Mouse (Mus musculus) Patski (cell line): Measurements from ENCODE around the gene Psg22. TPM values are rescaled to one million over a fixed set of nuclear protein-coding genes. Genes with fewer than 3 reads are reported as not detected.
"Not testable (repeated sequence)": the region's sequence is repeated elsewhere in the genome, so short reads cannot be mapped to it uniquely, and the experiment has no call there.

Experiments
- ATAC-seq: fragments of 100-300 bp; one replicate; pipeline ENCODE4 v1.8.0; 2021
- CTCF ChIA-PET: fragments of 350-600 bp; sonication (Branson Sonifier 250); formaldehyde crosslinking; loops from one replicate; lab custom pipeline; 2022; ENCODE audit warnings: inconsistent platforms; lab: Charles Lee
- POLR2A ChIA-PET: fragments of 350-600 bp; sonication (Branson Sonifier 250); formaldehyde crosslinking; loops from one replicate; lab custom pipeline; 2022; ENCODE audit warnings: antibody characterized with exemption, inconsistent platforms; lab: Charles Lee
- DNase-seq: peaks from one replicate; pipeline ENCODE4 v3.0.0-alpha.2; 2011; ENCODE audit warnings: low read depth, low spot score
- H3K27me3 ChIP-seq: fragments of 371-371 bp; one replicate; pipeline ENCODE4 v1.5.1; 2021
- CTCF ChIP-seq: fragments of 100-300 bp; IDR thresholded peaks from one replicate; pipeline ENCODE4 v1.5.1; 2021
- in situ Hi-C: fragments of 300-500 bp; cut with MboI; formaldehyde crosslinking; loops from 3 replicates; pipeline ENCODE4 v1.11.1; 2018; ENCODE audit warnings: low pct_unique_long_range_greater_than_20kb, mixed read lengths
- polyA plus RNA-seq: library from polyadenylated mRNA; unstranded; gene quantifications from one replicate; pipeline ENCODE4 v1.2.3, GENCODE M21; 2021

The Psg22 gene
- polyA plus RNA-seq, 1 experiment from 2014 or later, result not detected

DNA sequence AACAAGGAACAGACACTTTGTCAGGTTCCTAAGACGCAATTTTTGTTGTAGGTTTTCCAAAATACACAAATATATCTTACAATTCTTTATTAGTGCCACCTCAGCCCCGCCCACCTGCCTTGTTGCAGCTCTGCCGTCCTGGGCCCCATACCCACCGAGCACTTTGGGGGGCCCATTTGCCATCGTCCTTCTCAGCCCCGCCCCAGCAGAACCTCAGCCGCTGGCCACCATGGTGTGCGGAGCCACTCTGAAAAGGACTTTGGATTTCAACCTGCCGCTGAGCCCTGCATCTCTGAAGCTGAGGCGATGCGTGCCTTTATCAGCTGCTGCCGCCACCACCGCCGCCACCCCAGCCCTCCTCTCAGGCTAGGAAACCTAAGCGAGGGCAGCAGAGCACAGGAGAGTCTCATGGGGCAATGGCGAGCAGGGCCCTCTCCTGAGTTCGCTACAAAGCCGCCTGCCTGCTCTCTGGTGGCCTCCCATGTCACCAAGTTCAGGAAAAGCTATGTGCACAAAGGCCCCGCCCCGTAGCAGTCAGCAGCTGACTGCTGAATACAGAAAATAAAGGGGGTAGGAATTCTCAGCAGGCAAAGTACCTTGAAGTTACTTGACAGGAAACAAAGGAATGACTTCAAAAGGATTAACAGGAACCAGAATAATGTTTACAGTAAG, 28.4 kb downstream of the Psg22 start:
- in situ Hi-C loops, result loop anchor here (10.0 kb wide), 1 partner anchor 128 kb away; the partner anchor contains the start of gene Pglyrp1
- ChIA-PET POLR2A (no interaction called here), CTCF (no interaction called here)
- no peak for TF ChIP-seq CTCF
- ATAC-seq, result no peak
- no peak for DNase-seq
- H3K27me3 ChIP-seq, result peaks cover 9% of the 10 kb centered on the region

GRCm38 (mm10) chr7:18747420-18747819, 29.5 kb downstream of the Psg22 start:
- DNase-seq, POLR2A ChIA-PET, H3K27me3 ChIP-seq, ATAC-seq, CTCF ChIA-PET: not testable (repeated sequence)
- in situ Hi-C loops, result loop anchor here (10.0 kb wide), 1 partner anchor 127 kb away; the partner anchor contains the start of gene Pglyrp1

DNA sequence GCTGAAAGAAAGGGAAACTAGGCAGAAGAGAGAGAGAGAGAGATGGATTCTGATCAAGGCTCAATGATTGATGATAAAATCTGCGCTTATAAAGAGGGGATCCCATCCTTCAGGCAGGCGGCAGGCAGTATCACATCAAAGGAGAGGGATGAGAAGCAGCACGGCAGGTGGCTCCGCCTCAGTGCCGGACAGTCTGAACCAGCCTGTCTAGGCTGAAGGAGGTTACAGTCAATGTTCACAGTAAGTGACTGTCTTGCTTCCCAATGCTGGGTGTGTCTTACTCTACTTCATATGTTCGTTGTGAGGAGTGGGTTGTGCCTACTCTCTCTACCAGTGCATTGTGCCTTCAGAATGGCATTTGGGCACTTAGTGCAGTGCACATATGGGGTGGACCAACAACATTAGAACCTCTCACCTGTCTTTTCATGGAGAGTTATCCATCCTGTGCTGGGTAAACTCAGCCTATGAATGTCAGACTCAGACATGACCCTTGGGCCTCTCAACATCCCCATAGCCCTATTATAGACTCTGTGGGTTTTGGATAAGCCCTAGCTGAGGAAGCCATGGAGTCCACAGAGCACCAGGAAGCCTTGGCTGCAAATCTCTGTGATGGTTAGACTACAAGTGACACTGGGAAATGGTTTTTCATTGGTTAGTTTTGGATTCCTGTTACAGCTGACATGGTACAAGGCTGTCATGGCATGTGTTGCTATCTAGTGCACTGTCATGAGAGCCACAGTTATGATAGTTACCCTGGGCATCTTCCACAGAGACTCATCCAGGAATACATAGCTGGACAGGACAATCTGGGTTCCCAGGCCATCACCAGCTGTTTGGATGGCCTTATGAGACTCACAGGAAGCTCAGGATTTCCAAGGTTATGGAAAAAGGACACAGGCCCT, 31.4 kb downstream of the Psg22 start:
- in situ Hi-C loops, result loop anchor here (10.0 kb wide), 1 partner anchor 126 kb away; the partner anchor contains the start of gene Pglyrp1
- ATAC-seq (peak; percentile 17), DNase-seq (no peak)
- CTCF ChIA-PET, result interaction anchor here (1.3 to 2.0 kb wide), 3 partner anchors 119 to 135 kb away, joined by 3 to 7 read pairs (median 5); no protein-coding TSS in a partner anchor
- peaks cover 7% of the 10 kb centered on the region for H3K27me3 ChIP-seq
- no peak for TF ChIP-seq CTCF
- POLR2A ChIA-PET, result interaction anchor here (0.6 kb wide), 1 partner anchor 92 kb away, joined by 3 read pairs; no protein-coding TSS in a partner anchor

DNA sequence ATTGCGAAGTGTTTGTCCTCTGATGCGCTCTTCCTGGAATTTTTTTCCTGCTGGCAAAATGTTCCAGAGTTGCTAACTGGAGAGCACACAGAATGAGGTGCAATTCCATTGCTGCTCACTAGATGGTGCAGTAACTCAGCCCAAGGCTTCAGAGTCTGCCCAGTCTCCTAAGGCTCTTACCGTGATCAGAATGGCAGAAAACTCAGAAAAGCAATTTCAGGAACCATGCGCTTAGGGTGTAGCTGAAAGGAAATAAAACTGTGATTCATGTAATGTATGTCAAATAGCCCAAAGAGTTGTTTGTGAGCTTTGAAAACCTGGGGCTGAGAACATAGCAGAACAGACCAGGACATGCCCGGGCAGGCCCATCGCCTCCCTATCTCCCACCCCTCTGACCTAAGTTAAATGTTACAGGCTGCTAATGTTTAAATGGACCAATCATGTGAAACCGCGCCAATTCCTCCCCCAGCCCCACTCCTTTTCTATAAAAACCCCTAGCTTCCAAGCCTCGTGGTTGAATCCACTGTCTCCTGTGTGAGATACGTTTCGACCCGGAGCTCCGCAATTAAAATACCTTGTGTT, 32.1 kb downstream of the Psg22 start:
- TF ChIP-seq CTCF, result peak; percentile 81
- H3K27me3 ChIP-seq, DNase-seq, POLR2A ChIA-PET: not testable (repeated sequence)
- ATAC-seq, result peak; percentile 84
- in situ Hi-C loops, result loop anchor here (10.0 kb wide), 1 partner anchor 125 kb away; the partner anchor contains the start of gene Pglyrp1
- CTCF ChIA-PET, result interaction anchor here (1.3 to 2.0 kb wide), 3 partner anchors 119 to 134 kb away, joined by 3 to 7 read pairs (median 5); no protein-coding TSS in a partner anchor

DNA sequence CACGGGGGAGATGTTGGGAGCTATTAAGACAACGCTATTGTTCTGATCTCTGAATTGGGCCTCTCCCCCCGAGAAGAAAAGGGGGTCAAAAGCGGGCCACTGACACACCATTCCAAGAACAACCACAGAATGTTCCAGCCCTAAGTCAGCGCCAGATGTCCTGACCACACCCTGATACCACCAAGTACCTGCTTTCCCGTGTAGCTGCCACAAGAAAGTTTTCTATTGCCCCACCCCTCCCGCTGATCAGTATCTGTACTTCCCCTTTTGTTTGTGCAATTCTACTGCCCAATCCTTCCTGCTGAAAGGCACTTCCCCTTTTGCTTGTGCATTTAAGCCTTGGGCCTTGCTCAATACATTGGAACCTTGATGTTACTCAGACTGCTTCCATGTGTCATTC, 42.3 kb downstream of the Psg22 start:
- in situ Hi-C loops, DNase-seq: not testable (repeated sequence)

DNA sequence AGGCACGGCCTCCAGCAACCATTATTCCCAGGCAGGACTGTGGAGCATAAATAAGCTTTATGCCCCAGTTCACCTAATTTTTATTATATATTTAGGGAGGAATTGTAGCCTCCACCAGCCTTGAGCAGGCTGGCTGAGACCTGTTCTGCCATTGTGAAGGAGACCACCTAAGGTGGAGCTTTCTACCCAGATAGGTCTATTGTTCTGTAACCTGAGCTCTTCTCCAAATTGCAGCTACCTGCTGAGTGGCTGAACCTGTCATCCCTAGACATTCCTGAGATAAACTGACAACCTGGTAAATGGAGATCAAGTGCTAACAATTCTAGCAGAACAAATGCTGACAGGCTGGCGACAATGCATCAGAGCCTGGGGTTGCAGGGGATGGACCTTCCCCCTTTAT, 45.0 kb downstream of the Psg22 start:
- H3K27me3 ChIP-seq, DNase-seq, in situ Hi-C loops, ATAC-seq, POLR2A ChIA-PET, CTCF ChIA-PET: not testable (repeated sequence)

More for the DNA sequence above, 42.3 kb downstream of the Psg22 start:
- POLR2A ChIA-PET, ATAC-seq, CTCF ChIA-PET, H3K27me3 ChIP-seq: not testable (repeated sequence)

Other genes with a start within 250 kb of the Psg22 start
- gene Psg26, start 233.9 kb upstream of the Psg22 start, polyA plus RNA-seq, result not detected
- not detected for gene Psg25, start 185.8 kb upstream of the Psg22 start, polyA plus RNA-seq
- not detected for gene Psg27, start 150.8 kb upstream of the Psg22 start, polyA plus RNA-seq
- gene Psg23, start 101.6 kb upstream of the Psg22 start, polyA plus RNA-seq, result not detected
- gene Psg21, start 61.4 kb upstream of the Psg22 start, polyA plus RNA-seq, result not detected
- not detected for gene Psg20, start 31.9 kb upstream of the Psg22 start, polyA plus RNA-seq
- gene Psg19, start 80.4 kb downstream of the Psg22 start, polyA plus RNA-seq, result not detected
- gene Psg17, start 103.5 kb downstream of the Psg22 start, polyA plus RNA-seq, result not detected
- 0.03 TPM for gene Mill2, start 121.9 kb downstream of the Psg22 start, polyA plus RNA-seq
- gene Pglyrp1, start 153.2 kb downstream of the Psg22 start, polyA plus RNA-seq, result 0.33 TPM
- gene Ccdc61, start 192.3 kb downstream of the Psg22 start, polyA plus RNA-seq, result 23.7 TPM
- gene Nova2, start 207.8 kb downstream of the Psg22 start, polyA plus RNA-seq, result 0.19 TPM